Comparison of ENCODE assay signal across 10 mouse cellular contexts in genomic region chr2:157873223-157873622, GRCm38 (mm10). TPM values are rescaled to one million over a fixed set of nuclear protein-coding genes. Genes with fewer than 3 reads are reported as not detected.
DNase-seq lines count a peak whose midpoint lies in the region; ATAC-seq and TF ChIP-seq lines count a peak whose summit lies in the region.
"Had no signal": no experiment of that assay in that cellular context is flagged by ENCODE, and none has a peak within 500 bp of the region (broad histone marks: within the 10 kb centered on the region; RNA-seq: fewer than 3 reads in every experiment).

No protein-coding gene starts in this region.

- peak; percentile 72 for DNase-seq in kidney, adult 11 months
- peak; percentile 99 for DNase-seq in adipocyte (ENCODE audit: low spot score)
- DNase-seq in cerebellum, postnatal 10 days, result peak; percentile 85 to 90
- DNase-seq in hindbrain, postnatal 0 days (ENCODE audit: low spot score), result peak; percentile 83
- peak; percentile 57 for DNase-seq in testis, postnatal 10 days (ENCODE audit: low spot score)
- no peak for DNase-seq in midbrain, embryonic 11.5 days (ENCODE audit: low spot score, missing footprints)
- no peak for DNase-seq in lung, postnatal 10 days

- no peaks in the 10 kb centered on the region for H3K9me3 ChIP-seq in kidney, embryonic 14.5 days (ENCODE audit: control insufficient read depth, low read length)
- no peaks in the 10 kb centered on the region for H3K9me3 ChIP-seq in hindbrain, postnatal 0 days (ENCODE audit: low read length)
- H3K9me3 ChIP-seq in midbrain, embryonic 11.5 days (ENCODE audit: control insufficient read depth, low read length), result no peaks in the 10 kb centered on the region
- H3K9me3 ChIP-seq: embryonic facial prominence, embryonic 13.5 days had no signal

- no peak for TF ChIP-seq CTCF in hindbrain, postnatal 0 days (IDR thresholded peaks at IDR 0.05; ENCODE audit: low read depth)

- H3K4me1 ChIP-seq in kidney, embryonic 14.5 days (ENCODE audit: control insufficient read depth, insufficient read depth, low read length), result no peaks in the 10 kb centered on the region
- peaks cover 4% of the 10 kb centered on the region; the same call in 1 of the 2 replicates for H3K4me1 ChIP-seq in hindbrain, postnatal 0 days (ENCODE audit: insufficient read depth, low read length)
- H3K4me1 ChIP-seq in midbrain, embryonic 11.5 days (ENCODE audit: control insufficient read depth, insufficient read depth, low read length), result no peaks in the 10 kb centered on the region

- H3K36me3 ChIP-seq in kidney, embryonic 14.5 days (ENCODE audit: control insufficient read depth, insufficient read depth, low read length), result 0 out of 2 replicates have a peak, but pooled peaks cover 3% of the 10 kb centered on the region
- no peaks in the 10 kb centered on the region for H3K36me3 ChIP-seq in hindbrain, postnatal 0 days (ENCODE audit: insufficient read depth, low read length)
- no peaks in the 10 kb centered on the region; the same call in 1 of the 2 replicates for H3K36me3 ChIP-seq in midbrain, embryonic 11.5 days (ENCODE audit: control insufficient read depth, insufficient read depth, low read length)

- H3K4me2 ChIP-seq in kidney, embryonic 14.5 days (replicated peaks; ENCODE audit: low read depth, low read length), result no peak overlapping the region
- no peak overlapping the region for H3K4me2 ChIP-seq in hindbrain, postnatal 0 days (ENCODE audit: low read depth, low read length)
- H3K4me2 ChIP-seq in midbrain, embryonic 11.5 days, result no peak overlapping the region
- H3K4me2 ChIP-seq: embryonic facial prominence, embryonic 13.5 days had no signal

- H3K9ac ChIP-seq in kidney, embryonic 14.5 days (ENCODE audit: low read depth, low read length), result no peak overlapping the region
- H3K9ac ChIP-seq in hindbrain, postnatal 0 days (replicated peaks; ENCODE audit: low read length), result no peak overlapping the region
- H3K9ac ChIP-seq in midbrain, embryonic 11.5 days (ENCODE audit: low read length), result no peak overlapping the region
- H3K9ac ChIP-seq: embryonic facial prominence, embryonic 13.5 days had no signal

- no peaks in the 10 kb centered on the region for H3K27me3 ChIP-seq in kidney, embryonic 14.5 days (ENCODE audit: control insufficient read depth, insufficient read depth, low read length)
- H3K27me3 ChIP-seq in hindbrain, postnatal 0 days (ENCODE audit: insufficient read depth, low read length), result no peaks in the 10 kb centered on the region
- no peaks in the 10 kb centered on the region for H3K27me3 ChIP-seq in midbrain, embryonic 11.5 days (ENCODE audit: control insufficient read depth, insufficient read depth, low read length)
- H3K27me3 ChIP-seq: embryonic facial prominence, embryonic 13.5 days had no signal

- 73% methylated on average over 6 of the region's 6 CpGs for WGBS in kidney, embryonic 14.5 days
- 29% methylated on average over 6 of the region's 6 CpGs for WGBS in hindbrain, postnatal 0 days
- 90% methylated on average over 6 of the region's 6 CpGs for WGBS in midbrain, embryonic 11.5 days

- ATAC-seq in kidney, embryonic 14.5 days (ENCODE audit: low FRiP score, low TSS enrichment), result no peak
- peak; percentile 86 for ATAC-seq in hindbrain, postnatal 0 days
- no peak for ATAC-seq in midbrain, embryonic 11.5 days (ENCODE audit: low FRiP score)

- no peak overlapping the region for H3K27ac ChIP-seq in kidney, embryonic 14.5 days (ENCODE audit: low read depth, low read length)
- no peak overlapping the region for H3K27ac ChIP-seq in hindbrain, postnatal 0 days
- H3K27ac ChIP-seq in midbrain, embryonic 11.5 days (ENCODE audit: low read depth, low read length), result no peak overlapping the region
- H3K27ac ChIP-seq: embryonic facial prominence, embryonic 13.5 days; kidney, postnatal 0 days had no signal

- H3K4me3 ChIP-seq in kidney, embryonic 14.5 days (ENCODE audit: low read length), result no peak overlapping the region
- no peak overlapping the region for H3K4me3 ChIP-seq in hindbrain, postnatal 0 days (ENCODE audit: low read length)
- no peak overlapping the region for H3K4me3 ChIP-seq in midbrain, embryonic 11.5 days (ENCODE audit: low read depth, low read length)
- H3K4me3 ChIP-seq: embryonic facial prominence, embryonic 13.5 days had no signal

RNA-seq across cellular contexts. Expression of gene Vstm2l, which starts 41.2 kb away (rescaled TPM):
- 0.26 and 0.43 TPM in 2 replicates for polyA plus RNA-seq in kidney, embryonic 14.5 days (2014; fragmentation: Nextera tagmentation; extraction: Ambion mirVana)
- 318 and 326 TPM in 2 replicates for total RNA-seq in hindbrain, postnatal 0 days (2014; rRNA removed)
- polyA plus RNA-seq in hindbrain, postnatal 0 days (2015; fragmentation: Nextera tagmentation; extraction: Ambion mirVana), result 46.4 TPM in 2 replicates
- polyA plus RNA-seq in midbrain, embryonic 11.5 days (2014; fragmentation: Nextera tagmentation; extraction: Ambion mirVana), result 3.4 and 3.5 TPM in 2 replicates

Comparison
In these comparisons a context has a peak if more than half of its experiments do, and no peak if none do; other contexts are left out.
1. DNase-seq: peak in kidney, adult 11 months (single experiment), adipocyte (single experiment), cerebellum, postnatal 10 days (2 of 2), hindbrain, postnatal 0 days (single experiment) and testis, postnatal 10 days (single experiment); none in midbrain, embryonic 11.5 days (single experiment) and lung, postnatal 10 days (single experiment).
2. RNA of gene Vstm2l, which starts 41.2 kb away (polyA plus RNA-seq): 46.4 TPM in hindbrain, postnatal 0 days; 3.4 to 3.5 TPM in midbrain, embryonic 11.5 days and 0.26 to 0.43 TPM in kidney, embryonic 14.5 days; every median in the first group is over 10 times any median in the second.